ENCODE assay signal across 10 mouse cellular contexts in genomic region chr11:101330371-101330924, GRCm38 (mm10). TPM values are rescaled to one million over a fixed set of nuclear protein-coding genes. Genes with fewer than 3 reads are reported as not detected.
DNase-seq lines count a peak whose midpoint lies in the region; ATAC-seq lines count a peak whose summit lies in the region.
"Had no signal": no experiment of that assay in that cellular context is flagged by ENCODE, and none has a peak within 500 bp of the region (broad histone marks: within the 10 kb centered on the region; RNA-seq: fewer than 3 reads in every experiment).

Gene Aoc3, plus strand, starts transcription at chr11:101330605.

- no peaks in the 10 kb centered on the region for H3K27me3 ChIP-seq in midbrain, embryonic 11.5 days (ENCODE audit: control insufficient read depth, insufficient read depth, low read length)
- H3K27me3 ChIP-seq in midbrain, embryonic 10.5 days (ENCODE audit: low read depth, poor library complexity, severe bottlenecking), result no peaks in the 10 kb centered on the region
- H3K27me3 ChIP-seq: forebrain, embryonic 12.5 days had no signal

- no peak within 1 kb of the TSS for H3K9ac ChIP-seq in midbrain, embryonic 11.5 days (ENCODE audit: low read length)
- H3K9ac ChIP-seq: forebrain, embryonic 12.5 days had no signal

- 74% methylated on average over 7 of the region's 7 CpGs for WGBS in midbrain, embryonic 11.5 days
- WGBS in midbrain, embryonic 10.5 days, result 84% methylated on average over 7 of the region's 7 CpGs

- peak; percentile 36 to 58 for DNase-seq in kidney, postnatal 4 days
- DNase-seq in kidney, adult 8-10 months, result no peak
- DNase-seq in adrenal gland, postnatal 14 days, result peak; percentile 66
- peak; percentile 58 to 70 for DNase-seq in heart, adult 9 months (ENCODE audit: low spot score in 2 of 2)
- peak; percentile 29 for DNase-seq in ovary, postnatal 14 days (ENCODE audit: low spot score)
- DNase-seq in midbrain, embryonic 11.5 days (ENCODE audit: low spot score, missing footprints), result no peak
- no peak for DNase-seq in embryo, embryonic 10 days (ENCODE audit: low spot score)
- DNase-seq in midbrain, embryonic 10.5 days (ENCODE audit: low spot score), result no peak
- DNase-seq: right cerebral cortex, adult 18-20 months had no signal

- H3K4me2 ChIP-seq in midbrain, embryonic 11.5 days, result no peak within 1 kb of the TSS
- H3K4me2 ChIP-seq: forebrain, embryonic 12.5 days had no signal

- H3K9me3 ChIP-seq in midbrain, embryonic 11.5 days (ENCODE audit: control insufficient read depth, low read length), result no peaks in the 10 kb centered on the region
- no peaks in the 10 kb centered on the region for H3K9me3 ChIP-seq in midbrain, embryonic 10.5 days (replicated peaks)
- H3K9me3 ChIP-seq: forebrain, embryonic 12.5 days had no signal

- H3K4me1 ChIP-seq in midbrain, embryonic 11.5 days (ENCODE audit: control insufficient read depth, insufficient read depth, low read length), result peaks cover 5% of the 10 kb centered on the region
- peaks cover 21% of the 10 kb centered on the region for H3K4me1 ChIP-seq in midbrain, embryonic 10.5 days

- no peak within 1 kb of the TSS for H3K4me3 ChIP-seq in midbrain, embryonic 11.5 days (ENCODE audit: low read depth, low read length)
- H3K4me3 ChIP-seq in midbrain, embryonic 10.5 days, result no peak within 1 kb of the TSS
- H3K4me3 ChIP-seq: forebrain, embryonic 12.5 days had no signal

- H3K36me3 ChIP-seq in midbrain, embryonic 11.5 days (ENCODE audit: control insufficient read depth, insufficient read depth, low read length), result peaks cover 4% of the 10 kb centered on the region
- H3K36me3 ChIP-seq in midbrain, embryonic 10.5 days, result peaks cover 13% of the 10 kb centered on the region

- ATAC-seq in midbrain, embryonic 11.5 days (ENCODE audit: low FRiP score), result no peak

- H3K27ac ChIP-seq in midbrain, embryonic 11.5 days (ENCODE audit: low read depth, low read length), result no peak within 1 kb of the TSS
- H3K27ac ChIP-seq in midbrain, embryonic 10.5 days (replicated peaks), result no peak within 1 kb of the TSS
- H3K27ac ChIP-seq: forebrain, embryonic 12.5 days had no signal

RNA-seq across cellular contexts. Expression of gene Aoc3, which starts in this region (rescaled TPM):
- total RNA-seq in adrenal gland, postnatal 14 days (2021), result 125 and 168 TPM in 2 replicates
- polyA plus RNA-seq in midbrain, embryonic 11.5 days (2014; fragmentation: Nextera tagmentation; extraction: Ambion mirVana), result not detected in 2 replicates
- polyA plus RNA-seq in midbrain, embryonic 10.5 days (2016; fragmentation: Nextera tagmentation; extraction: Ambion mirVana), result 0.04 TPM in 1 of 2 replicates, not detected in the other
- polyA plus RNA-seq: forebrain, embryonic 12.5 days had no signal

Comparison
In these comparisons a context has a peak if more than half of its experiments do, and no peak if none do; other contexts are left out.
1. DNase-seq: peak in kidney, postnatal 4 days (2 of 2), adrenal gland, postnatal 14 days (single experiment), heart, adult 9 months (2 of 2) and ovary, postnatal 14 days (single experiment); none in kidney, adult 8-10 months (0 of 2), midbrain, embryonic 11.5 days (single experiment), embryo, embryonic 10 days (single experiment) and midbrain, embryonic 10.5 days (single experiment).